Mouse (Mus musculus) hindbrain, postnatal 0 days (tissue): ENCODE results near the gene Polr2b. TPM values are rescaled to one million over a fixed set of nuclear protein-coding genes. Genes with fewer than 3 reads are reported as not detected.

Experiments
- ATAC-seq: fragments of 200-750 bp; cut with Nextera tagmentation; 2 replicates; pipeline ENCODE4 v1.8.0; 2017; ENCODE audit warnings: mild to moderate bottlenecking, moderate TSS enrichment, moderate library complexity
- DNase-seq: peaks from one replicate; pipeline ENCODE4 v3.0.0-alpha.2; 2015; ENCODE audit warnings: low spot score
- H3K27ac ChIP-seq: fragments of 300-500 bp; sonication (generic); 2 replicates; pipeline ENCODE4 v1.5.1; 2014; ENCODE audit warnings: mild to moderate bottlenecking
- H3K27me3 ChIP-seq: fragments of 300-500 bp; sonication (generic); 2 replicates; pipeline ENCODE4 v1.6.1; 2014; ENCODE audit warnings: low read length, mixed read lengths; ENCODE audit not compliant: insufficient read depth
- H3K36me3 ChIP-seq: fragments of 300-500 bp; sonication (generic); 2 replicates; pipeline ENCODE4 v1.6.1; 2014; ENCODE audit warnings: low read length, mixed read lengths; ENCODE audit not compliant: insufficient read depth
- H3K4me1 ChIP-seq: fragments of 300-500 bp; sonication (generic); 2 replicates; pipeline ENCODE4 v1.6.1; 2014; ENCODE audit warnings: antibody characterized with exemption, low read length, mixed read lengths; ENCODE audit not compliant: insufficient read depth
- H3K4me2 ChIP-seq: fragments of 300-500 bp; sonication (generic); 2 replicates; pipeline ENCODE4 v1.6.1; 2014; ENCODE audit warnings: low read depth, mild to moderate bottlenecking, low read length, moderate library complexity, mixed read lengths
- H3K4me3 ChIP-seq: fragments of 300-500 bp; sonication (generic); 2 replicates; pipeline ENCODE4 v1.5.1; 2014; ENCODE audit warnings: low read length
- H3K9ac ChIP-seq: fragments of 300-500 bp; sonication (generic); replicated peaks from 2 replicates; pipeline ENCODE4 v1.6.1; 2014; ENCODE audit warnings: mild to moderate bottlenecking, low read length, moderate library complexity, mixed read lengths
- H3K9me3 ChIP-seq: fragments of 300-500 bp; sonication (generic); 2 replicates; pipeline ENCODE4 v1.6.1; 2016; ENCODE audit warnings: low read length, mixed read lengths
- CTCF ChIP-seq: IDR thresholded peaks from 2 replicates; pipeline ENCODE4 v1.5.1; 2016; ENCODE audit warnings: antibody characterized with exemption, control low read depth, low read depth
- WGBS: fragments of 180-500 bp; shearing (Covaris S2); extraction: QIAGEN DNeasy Blood & Tissue Kit; methylation state at CpG from one replicate; pipeline ENCODE4 v1.1.7; 2014; 5-methylcytosine and 5-hydroxymethylcytosine counted together
- polyA plus RNA-seq: library from polyadenylated mRNA; unstranded; fragments of >200 nt; fragmentation: Nextera tagmentation; extraction: Ambion mirVana; gene quantifications from 2 replicates; pipeline ENCODE4 v1.2.1, GENCODE M21; 2015
- total RNA-seq: library from RNA; depleted of rRNA; stranded (reverse); fragments of >200 nt; gene quantifications from 2 replicates; pipeline ENCODE4 v1.2.3, GENCODE M21; 2014

Gene Polr2b
- total and polyA plus RNA-seq, 2 experiments from 2014 or later: 46.4 to 50.9 TPM

DNA sequence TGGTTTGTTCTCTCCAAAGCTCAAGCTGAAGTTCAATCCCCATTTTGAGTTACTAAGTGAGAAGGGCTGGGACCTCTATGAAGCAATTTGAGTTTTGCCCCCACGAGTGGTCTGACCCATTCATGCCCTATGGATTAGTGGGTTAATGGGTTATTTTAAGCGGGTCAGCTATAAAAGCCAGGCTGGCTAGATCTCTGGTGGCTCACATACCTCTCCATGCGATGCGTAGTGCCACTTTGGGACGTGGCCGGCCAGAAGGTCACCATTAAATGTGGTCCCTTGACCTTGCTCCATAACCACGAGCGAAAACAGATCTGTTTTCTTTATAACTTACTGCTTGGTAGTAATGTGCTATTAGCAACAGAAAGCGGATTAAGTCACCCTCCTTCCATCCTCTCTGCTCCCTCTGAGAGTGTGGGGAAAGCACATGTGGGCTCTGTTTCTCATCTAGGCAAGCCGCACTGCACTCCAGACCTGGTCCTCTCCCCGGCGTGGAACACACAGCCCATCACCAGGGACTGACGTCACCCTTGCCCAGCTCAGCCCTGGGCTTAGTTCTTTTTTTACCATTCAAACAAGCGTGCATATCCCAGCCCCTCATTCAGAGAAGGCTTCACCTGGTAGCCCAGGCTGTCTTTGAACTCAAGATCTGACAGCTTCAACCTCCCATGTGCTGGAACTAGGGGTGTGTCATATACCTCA is 69.6 kb downstream of the Polr2b start:
- H3K27me3 ChIP-seq: no peaks in the 10 kb centered on the region
- H3K4me2 ChIP-seq: no peak overlapping the region
- H3K27ac ChIP-seq: no peak overlapping the region
- DNase-seq (no peak), ATAC-seq (no peak)
- no peak for TF ChIP-seq CTCF
- H3K9me3 ChIP-seq: no peaks in the 10 kb centered on the region
- no peaks in the 10 kb centered on the region for H3K36me3 ChIP-seq
- 79% methylated on average over 14 of the region's 14 CpGs for WGBS
- no peak overlapping the region for H3K4me3 ChIP-seq
- H3K4me1 ChIP-seq: no peaks in the 10 kb centered on the region
- no peak overlapping the region for H3K9ac ChIP-seq

DNA sequence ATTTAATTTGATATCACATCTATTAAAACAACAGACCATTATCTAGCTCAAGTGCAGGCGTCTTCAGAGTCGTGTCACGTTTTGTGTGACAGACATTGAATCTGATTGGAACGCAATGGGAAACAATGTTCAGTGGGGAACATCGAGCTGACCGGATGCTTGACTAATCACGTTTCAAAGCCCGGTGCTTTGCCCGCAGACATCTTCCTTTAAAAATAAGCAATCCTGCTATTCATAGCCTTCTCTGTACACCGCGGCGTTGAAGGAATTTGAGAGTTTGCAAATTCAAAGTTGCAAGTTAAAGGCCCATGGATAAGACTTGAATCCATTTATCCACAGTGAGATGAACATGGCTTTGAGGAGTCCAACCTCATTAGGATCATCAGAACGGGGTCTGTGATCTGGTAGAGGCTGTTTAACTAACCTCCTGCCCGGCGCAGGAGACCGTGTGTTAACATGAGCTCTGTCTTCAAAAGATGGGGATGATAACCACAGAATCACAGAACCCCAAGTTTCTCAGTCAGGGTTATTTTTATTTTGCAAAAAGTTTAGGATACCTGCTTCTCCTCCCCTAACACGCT is 70.5 kb downstream of the Polr2b start:
- WGBS: 56% methylated on average over 17 of the region's 17 CpGs
- Histone ChIP-seq H3K4me2 (no peak overlapping the region), H3K27me3 (no peaks in the 10 kb centered on the region), H3K9ac (no peak overlapping the region), H3K4me1 (no peaks in the 10 kb centered on the region), H3K4me3 (no peak overlapping the region), H3K36me3 (no peaks in the 10 kb centered on the region), H3K27ac (no peak overlapping the region), H3K9me3 (no peaks in the 10 kb centered on the region)
- TF ChIP-seq CTCF: no peak
- DNase-seq (peak; percentile 44), ATAC-seq (no peak)

- Histone ChIP-seq H3K9me3 (no peaks in the 10 kb centered on the region), H3K4me1 (no peaks in the 10 kb centered on the region), H3K36me3 (no peaks in the 10 kb centered on the region), H3K4me2 (no peak overlapping the region), H3K9ac (no peak overlapping the region), H3K27ac (no peak overlapping the region), H3K4me3 (no peak overlapping the region), H3K27me3 (no peaks in the 10 kb centered on the region)
- ATAC-seq: no peak
- DNase-seq: no peak
- no peak for TF ChIP-seq CTCF
- WGBS: 70% methylated on average over 7 of the region's 7 CpGs
Measured at GRCm38 (mm10) chr5:77381283-77381682, 71.3 kb downstream of the Polr2b start.

- Histone ChIP-seq H3K4me1 (no peaks in the 10 kb centered on the region), H3K4me2 (no peak overlapping the region), H3K4me3 (no peak overlapping the region), H3K27ac (no peak overlapping the region), H3K27me3 (no peaks in the 10 kb centered on the region), H3K9ac (no peak overlapping the region), H3K36me3 (no peaks in the 10 kb centered on the region), H3K9me3 (no peaks in the 10 kb centered on the region)
- no peak for ATAC-seq
- TF ChIP-seq CTCF: no peak
- DNase-seq: no peak
- WGBS: 83% methylated on average over 5 of the region's 5 CpGs
Measured at GRCm38 (mm10) chr5:77381686-77382085, 71.7 kb downstream of the Polr2b start.

DNA sequence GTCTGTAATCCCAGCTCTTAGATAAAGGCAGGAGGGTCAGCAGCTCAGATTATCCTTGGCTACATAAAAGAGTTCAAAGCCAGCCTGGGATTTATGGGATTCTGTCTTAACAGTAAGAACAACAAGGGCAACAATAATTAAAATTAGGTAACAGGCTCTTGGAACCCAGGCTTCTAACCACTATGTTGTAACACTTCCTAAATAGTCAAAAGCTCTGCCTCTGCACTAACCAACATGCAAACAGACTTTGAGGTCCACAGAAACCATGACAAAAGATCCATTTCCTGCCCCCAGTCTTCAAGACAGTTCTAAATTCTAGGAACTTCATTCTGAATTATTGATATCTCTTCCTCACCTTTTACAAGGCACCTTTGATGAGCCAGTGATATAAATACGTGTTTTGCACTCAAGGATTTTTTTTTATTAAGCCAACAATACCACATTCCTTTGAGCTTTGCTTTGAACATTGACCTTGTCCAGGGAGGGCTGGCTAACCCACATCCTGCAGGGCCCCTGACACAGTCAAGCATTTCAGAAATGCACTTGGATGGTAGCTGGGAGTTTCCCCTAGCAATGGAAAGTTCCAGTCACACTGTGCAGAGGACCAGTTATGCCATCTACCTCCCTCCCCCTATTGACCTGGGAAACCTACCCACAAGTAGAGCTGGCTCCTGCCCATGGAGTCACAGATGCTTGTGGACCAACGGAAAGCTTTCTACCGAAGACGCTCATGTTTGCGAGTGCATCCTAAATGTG is 74.0 kb downstream of the Polr2b start:
- Histone ChIP-seq H3K27me3 (no peaks in the 10 kb centered on the region), H3K4me2 (no peak overlapping the region), H3K9me3 (no peaks in the 10 kb centered on the region), H3K4me1 (no peaks in the 10 kb centered on the region), H3K4me3 (no peak overlapping the region), H3K27ac (no peak overlapping the region), H3K36me3 (no peaks in the 10 kb centered on the region), H3K9ac (no peak overlapping the region)
- 87% methylated on average over 5 of the region's 5 CpGs for WGBS
- no peak for ATAC-seq
- no peak for TF ChIP-seq CTCF
- no peak for DNase-seq

- Histone ChIP-seq H3K4me3 (no peak overlapping the region), H3K27ac (no peak overlapping the region), H3K4me1 (no peaks in the 10 kb centered on the region), H3K27me3 (no peaks in the 10 kb centered on the region), H3K4me2 (no peak overlapping the region), H3K9me3 (no peaks in the 10 kb centered on the region), H3K9ac (no peak overlapping the region), H3K36me3 (no peaks in the 10 kb centered on the region)
- ATAC-seq (no peak), DNase-seq (no peak)
- 65% methylated on average over 9 of the region's 9 CpGs for WGBS
- no peak for TF ChIP-seq CTCF
Measured at GRCm38 (mm10) chr5:77384724-77385123, 74.8 kb downstream of the Polr2b start.
